Mouse (Mus musculus) heart, adult 2 months (tissue): ENCODE results near the gene Mepe. TPM values are rescaled to one million over a fixed set of nuclear protein-coding genes. Genes with fewer than 3 reads are reported as not detected.

ENCODE experiments used
- DNase-seq, 2 experiments: peaks; one replicate each; pipeline ENCODE4 v3.0.0; 2021
- H3K27ac ChIP-seq: fragments of 200-600 bp; 2 replicates; pipeline ENCODE4 v1.8.1; 2022
- H3K27me3 ChIP-seq: fragments of 200-500 bp; 2 replicates; pipeline ENCODE4 v1.6.1; 2012; ENCODE audit warnings: mild to moderate bottlenecking, low read length, inconsistent platforms, mixed read lengths; ENCODE audit not compliant: control insufficient read depth, insufficient read depth
- H3K36me3 ChIP-seq: fragments of 200-500 bp; 2 replicates; pipeline ENCODE4 v1.6.1; 2012; ENCODE audit warnings: low read length, inconsistent platforms; ENCODE audit not compliant: control insufficient read depth, insufficient read depth
- H3K4me1 ChIP-seq: fragments of 200-500 bp; 2 replicates; pipeline ENCODE4 v1.6.1; 2011; ENCODE audit warnings: low read length; ENCODE audit not compliant: control insufficient read depth, insufficient read depth
- H3K4me3 ChIP-seq: fragments of 200-600 bp; 2 replicates; pipeline ENCODE4 v1.8.1; 2022
- H3K79me2 ChIP-seq: fragments of 200-500 bp; replicated peaks from 2 replicates; pipeline ENCODE4 v1.6.1; 2012; ENCODE audit warnings: mild to moderate bottlenecking, inconsistent platforms, low read length, moderate library complexity, mixed read lengths; ENCODE audit not compliant: control insufficient read depth, insufficient read depth
- H3K9ac ChIP-seq: fragments of 200-500 bp; 2 replicates; pipeline ENCODE4 v1.6.1; 2012; ENCODE audit warnings: low read depth, mild to moderate bottlenecking, control low read depth, inconsistent platforms, low read length, mixed read lengths
- CTCF ChIP-seq: fragments of 200-600 bp; IDR thresholded peaks from 2 replicates; pipeline ENCODE4 v1.8.1; 2022; ENCODE audit warnings: antibody characterized with exemption, mild to moderate bottlenecking, moderate library complexity
- EP300 ChIP-seq: fragments of 200-500 bp; IDR thresholded peaks from 2 replicates; pipeline ENCODE4 v1.6.1; 2011; ENCODE audit warnings: low read depth, low read length, control low read depth; ENCODE audit not compliant: insufficient read depth
- POLR2A ChIP-seq: fragments of 200-500 bp; IDR thresholded peaks from 2 replicates; pipeline ENCODE4 v1.6.1; 2011; ENCODE audit warnings: mild to moderate bottlenecking, low read depth, low read length, control low read depth; ENCODE audit not compliant: insufficient read depth
- WGBS: fragments of 180-500 bp; shearing (Covaris S2); methylation state at CpG from one replicate; pipeline ENCODE4 v1.1.7; 2018; 5-methylcytosine and 5-hydroxymethylcytosine counted together
- intact Hi-C: fragments of 180-260 bp; cut with DNase I; formaldehyde crosslinking; loops from one replicate; pipeline ENCODE4 v1.15.1; 2025
- polyA plus RNA-seq: library from polyadenylated mRNA; depleted of rRNA; stranded (reverse); fragments of >200 nt; gene quantifications from 2 replicates; pipeline ENCODE4 v1.2.3, GENCODE M21; 2012
- total RNA-seq, 2 experiments: library from RNA; stranded (reverse); gene quantifications; 2 replicates each; pipeline ENCODE4 v1.2.3; 2021

Mepe gene
- total and polyA plus RNA-seq, 3 experiments, result not detected

DNA sequence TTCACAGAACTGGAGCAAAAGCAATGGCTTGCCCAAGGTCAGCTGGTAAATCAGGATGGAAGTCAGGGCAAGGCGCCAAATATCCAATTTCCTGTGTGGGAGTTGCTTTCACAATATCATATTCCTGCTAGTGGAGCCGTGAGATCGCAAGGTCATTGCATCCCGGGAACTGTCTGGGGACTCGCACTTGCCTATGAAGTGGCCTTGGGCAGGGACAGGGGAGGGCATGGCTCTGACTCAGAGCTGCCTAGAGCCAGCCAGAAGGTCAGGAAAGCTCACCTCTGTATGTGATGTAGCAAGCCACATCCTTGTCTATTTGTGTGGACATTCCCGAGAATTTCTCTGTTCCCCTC, 49.2 kb downstream of the Mepe start:
- 22% methylated on average over 6 of the region's 6 CpGs for WGBS
- Histone ChIP-seq H3K36me3 (peaks cover 3% of the 10 kb centered on the region), H3K4me1 (peaks cover 1% of the 10 kb centered on the region), H3K79me2 (no peaks in the 10 kb centered on the region), H3K4me3 (no peak overlapping the region), H3K27me3 (no peaks in the 10 kb centered on the region), H3K9ac (no peak overlapping the region), H3K27ac (no peak overlapping the region)
- peak; percentile 37 to 51 for DNase-seq
- TF ChIP-seq POLR2A, result no peak
- TF ChIP-seq CTCF, result no peak
- no peak for TF ChIP-seq EP300
- intact Hi-C loops, result no loop called here

DNA sequence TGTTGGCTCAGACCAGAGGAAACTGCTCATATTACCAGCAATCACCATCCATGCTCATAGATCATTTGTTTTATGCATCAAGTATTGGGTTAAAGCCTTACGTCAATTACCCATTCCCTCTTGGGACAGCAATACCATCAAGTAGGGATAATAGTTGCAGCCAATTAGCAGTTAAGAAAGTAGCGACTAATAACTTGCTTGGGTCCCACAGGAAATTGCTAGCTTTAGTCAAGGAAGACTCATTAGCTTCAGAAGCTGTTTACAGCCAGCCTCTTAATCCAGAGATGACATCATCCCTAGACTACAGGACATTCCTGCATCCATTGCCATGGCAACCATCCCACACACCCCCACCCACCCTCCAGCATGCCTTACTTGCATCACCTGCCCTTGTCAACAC, 50.0 kb downstream of the Mepe start:
- no peak overlapping the region for H3K4me3 ChIP-seq
- DNase-seq, result no peak
- TF ChIP-seq EP300 (no peak), POLR2A (no peak), CTCF (no peak)
- peaks cover 3% of the 10 kb centered on the region for H3K36me3 ChIP-seq
- H3K9ac ChIP-seq, result no peak overlapping the region
- H3K79me2 ChIP-seq, result no peaks in the 10 kb centered on the region
- no peaks in the 10 kb centered on the region for H3K27me3 ChIP-seq
- peaks cover 1% of the 10 kb centered on the region for H3K4me1 ChIP-seq
- 34% methylated on average over 2 of the region's 2 CpGs for WGBS
- no peak overlapping the region for H3K27ac ChIP-seq
- intact Hi-C loops, result no loop called here

DNA sequence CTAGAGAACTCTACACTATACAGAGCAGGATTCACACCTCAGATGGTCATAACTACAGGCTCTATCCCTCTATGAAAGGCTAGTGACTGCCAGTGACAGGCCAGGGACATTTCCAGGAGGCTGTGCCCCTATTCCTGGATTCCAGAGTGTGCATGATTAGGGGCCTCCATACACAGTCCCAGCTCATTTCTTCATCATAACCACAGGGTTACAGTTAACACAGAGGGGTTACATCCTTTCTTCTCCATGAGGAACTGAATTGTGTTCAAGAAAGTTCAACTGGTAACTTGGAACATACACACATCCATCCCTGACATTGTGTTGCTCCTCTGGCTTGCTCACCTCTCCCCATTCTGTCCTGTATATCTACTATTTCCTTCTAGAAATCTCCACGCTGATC, 51.8 kb downstream of the Mepe start:
- Histone ChIP-seq H3K4me3 (no peak overlapping the region), H3K9ac (no peak overlapping the region), H3K27me3 (no peaks in the 10 kb centered on the region), H3K4me1 (peaks cover 1% of the 10 kb centered on the region), H3K79me2 (no peaks in the 10 kb centered on the region), H3K36me3 (peaks cover 3% of the 10 kb centered on the region), H3K27ac (no peak overlapping the region)
- intact Hi-C loops, result no loop called here
- 87% methylated on average over 1 of the region's 1 CpGs for WGBS
- no peak for DNase-seq
- TF ChIP-seq CTCF (no peak), POLR2A (no peak), EP300 (no peak)

DNA sequence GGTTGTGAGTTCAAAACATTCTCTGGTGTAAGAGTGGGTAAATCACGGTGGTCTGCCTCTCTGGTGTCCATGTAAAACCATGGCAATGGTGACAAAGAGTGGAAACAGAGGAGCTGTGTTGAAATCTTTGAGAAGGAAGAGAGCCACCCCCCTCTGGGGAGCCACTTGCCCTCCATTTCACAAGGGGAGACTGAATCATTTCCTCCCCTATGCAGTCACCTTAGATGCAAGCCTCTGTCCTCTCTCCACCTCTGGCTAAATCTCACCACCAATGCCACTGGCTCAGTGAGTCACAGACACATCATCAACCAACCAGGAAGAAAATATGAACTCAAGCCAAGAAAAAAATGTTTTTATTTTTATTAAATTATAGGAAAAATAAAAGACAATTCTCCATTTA, 55.4 kb downstream of the Mepe start:
- TF ChIP-seq EP300 (no peak), POLR2A (no peak), CTCF (no peak)
- no peak overlapping the region for H3K9ac ChIP-seq
- H3K4me1 ChIP-seq, result no peaks in the 10 kb centered on the region
- no peaks in the 10 kb centered on the region for H3K79me2 ChIP-seq
- 67% methylated on average over 1 of the region's 1 CpGs for WGBS
- no peak overlapping the region for H3K4me3 ChIP-seq
- H3K27ac ChIP-seq, result no peak overlapping the region
- intact Hi-C loops, result no loop called here
- H3K36me3 ChIP-seq, result no peaks in the 10 kb centered on the region
- no peaks in the 10 kb centered on the region for H3K27me3 ChIP-seq
- no peak for DNase-seq

DNA sequence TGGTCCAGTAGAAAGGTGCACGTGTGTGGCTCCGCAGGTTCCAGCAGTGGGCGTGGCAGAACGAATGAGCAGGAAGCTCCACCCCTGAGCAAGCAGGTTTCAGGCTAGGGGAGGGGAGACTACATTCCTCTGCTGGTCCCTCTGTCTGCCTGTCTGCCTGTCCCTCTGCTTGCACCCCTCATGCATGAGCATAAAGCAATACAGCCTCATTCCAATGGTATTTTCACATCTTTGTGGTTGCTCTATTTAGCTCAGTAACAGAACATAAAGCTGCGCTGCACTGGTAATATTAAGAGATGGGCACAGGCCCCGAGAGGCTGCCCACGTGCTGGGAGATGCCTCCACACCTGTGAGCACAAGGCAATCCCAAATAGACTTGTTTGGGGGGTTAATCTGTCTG, 56.5 kb downstream of the Mepe start:
- no peak overlapping the region for H3K9ac ChIP-seq
- no peak for DNase-seq
- H3K27me3 ChIP-seq, result no peaks in the 10 kb centered on the region
- TF ChIP-seq CTCF, result no peak
- no peak for TF ChIP-seq EP300
- TF ChIP-seq POLR2A, result no peak
- H3K36me3 ChIP-seq, result no peaks in the 10 kb centered on the region
- no peaks in the 10 kb centered on the region for H3K4me1 ChIP-seq
- no peak overlapping the region for H3K27ac ChIP-seq
- no peak overlapping the region for H3K4me3 ChIP-seq
- WGBS, result 58% methylated on average over 5 of the region's 7 CpGs
- intact Hi-C loops, result no loop called here
- H3K79me2 ChIP-seq, result no peaks in the 10 kb centered on the region

DNA sequence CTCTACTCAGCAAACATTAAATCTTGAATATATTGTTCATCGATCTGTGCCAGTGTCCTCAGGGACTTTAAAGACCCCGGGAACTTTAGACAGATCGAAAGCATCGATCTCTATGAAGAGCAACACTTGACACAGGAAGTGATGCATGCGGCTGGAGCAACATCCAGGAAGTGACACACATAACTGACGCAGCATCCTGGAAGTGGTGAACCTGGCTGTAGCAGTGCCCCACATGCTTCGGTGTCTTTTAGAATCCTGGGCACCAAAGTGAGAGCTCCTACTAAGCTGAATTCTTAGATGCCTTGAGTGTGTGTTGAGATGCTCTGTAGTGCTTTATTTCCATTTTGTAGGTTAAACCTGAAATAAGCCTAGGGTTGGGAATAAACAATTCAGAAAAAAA, 59.4 kb downstream of the Mepe start:
- no peaks in the 10 kb centered on the region for H3K27me3 ChIP-seq
- no peak for DNase-seq
- TF ChIP-seq EP300, result no peak
- TF ChIP-seq POLR2A, result no peak
- no peak for TF ChIP-seq CTCF
- H3K9ac ChIP-seq, result no peak overlapping the region
- WGBS, result 64% methylated on average over 7 of the region's 7 CpGs
- no peaks in the 10 kb centered on the region for H3K4me1 ChIP-seq
- no peaks in the 10 kb centered on the region for H3K79me2 ChIP-seq
- no peaks in the 10 kb centered on the region for H3K36me3 ChIP-seq
- H3K4me3 ChIP-seq, result no peak overlapping the region
- intact Hi-C loops, result no loop called here
- H3K27ac ChIP-seq, result no peak overlapping the region
